Mouse (Mus musculus): ENCODE data around the gene Ranbp2.
"Not testable (repeated sequence)": the region's sequence is repeated elsewhere in the genome, so short reads cannot be mapped to it uniquely, and the experiment has no call there.

DNA sequence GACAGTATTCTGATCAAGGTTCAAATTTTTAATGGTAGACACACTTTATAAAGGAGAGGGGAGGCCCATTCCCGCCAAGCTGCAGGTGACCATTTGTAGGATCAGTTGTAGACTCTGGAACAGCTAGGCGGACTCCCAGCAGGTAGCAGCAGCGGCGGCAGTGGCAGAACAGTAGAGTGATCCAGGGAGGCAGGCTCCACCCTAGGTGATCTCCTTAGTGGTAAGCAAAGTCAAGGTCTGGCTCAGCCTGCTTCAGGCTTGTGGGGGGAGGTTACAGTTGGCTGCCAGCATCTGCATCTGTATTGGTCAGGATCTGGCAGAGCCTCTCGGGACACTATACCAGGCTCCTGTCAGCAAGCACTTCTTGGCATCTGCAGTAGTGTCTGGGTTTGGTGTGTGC lies 89.6 kb downstream of the Ranbp2 start:
- TF ChIP-seq CTCF (IDR thresholded peaks at IDR 0.05; ENCODE audit: control insufficient read depth, insufficient read depth, low read length); POLR2A (IDR thresholded peaks at IDR 0.05; ENCODE audit: borderline replicate concordance, control insufficient read depth, low read depth, low read length): not testable (repeated sequence)

Data from bone marrow, adult 2 months (tissue).